Mouse (Mus musculus): ENCODE data around the gene Slco2a1. TPM values are rescaled to one million over a fixed set of nuclear protein-coding genes. Genes with fewer than 3 reads are reported as not detected.

Slco2a1 gene
- polyA plus RNA-seq, 1 experiment = not detected

GRCm38 (mm10) chr9:103112471-103113271 is 124.2 kb downstream of the Slco2a1 start:
- TF ChIP-seq GATA1 (IDR thresholded peaks at IDR 0.05; ENCODE audit: low read length) = no peak

GRCm38 (mm10) chr9:103113351-103113750 is 124.8 kb downstream of the Slco2a1 start:
- no peak for TF ChIP-seq GATA1 (IDR thresholded peaks at IDR 0.05; ENCODE audit: low read length)

GRCm38 (mm10) chr9:103114326-103114725 is 125.8 kb downstream of the Slco2a1 start:
- no peak for TF ChIP-seq GATA1 (IDR thresholded peaks at IDR 0.05; ENCODE audit: low read length)

GRCm38 (mm10) chr9:103114901-103115300 is 126.4 kb downstream of the Slco2a1 start:
- TF ChIP-seq GATA1 (IDR thresholded peaks at IDR 0.05; ENCODE audit: low read length) = no peak

- TF ChIP-seq GATA1 (IDR thresholded peaks at IDR 0.05; ENCODE audit: low read length) = no peak
Measured at GRCm38 (mm10) chr9:103116941-103117340, 128.4 kb downstream of the Slco2a1 start.

- TF ChIP-seq GATA1 (IDR thresholded peaks at IDR 0.05; ENCODE audit: low read length) = no peak
Measured at GRCm38 (mm10) chr9:103117495-103117894, 129.0 kb downstream of the Slco2a1 start.

- TF ChIP-seq GATA1 (IDR thresholded peaks at IDR 0.05; ENCODE audit: low read length) = no peak
Measured at GRCm38 (mm10) chr9:103117951-103118350, 129.4 kb downstream of the Slco2a1 start.

- no peak for TF ChIP-seq GATA1 (IDR thresholded peaks at IDR 0.05; ENCODE audit: low read length)
Measured at GRCm38 (mm10) chr9:103118651-103119275, 130.3 kb downstream of the Slco2a1 start.

- TF ChIP-seq GATA1 (IDR thresholded peaks at IDR 0.05; ENCODE audit: low read length) = no peak
Measured at GRCm38 (mm10) chr9:103119781-103120180, 131.3 kb downstream of the Slco2a1 start.

GRCm38 (mm10) chr9:103120231-103120630 is 131.7 kb downstream of the Slco2a1 start:
- TF ChIP-seq GATA1 (IDR thresholded peaks at IDR 0.05; ENCODE audit: low read length) = no peak

- TF ChIP-seq GATA1 (IDR thresholded peaks at IDR 0.05; ENCODE audit: low read length) = no peak
Measured at GRCm38 (mm10) chr9:103121546-103121945, 133.0 kb downstream of the Slco2a1 start.

- TF ChIP-seq GATA1 (IDR thresholded peaks at IDR 0.05; ENCODE audit: low read length) = no peak
Measured at GRCm38 (mm10) chr9:103124746-103125145, 136.2 kb downstream of the Slco2a1 start.

GRCm38 (mm10) chr9:103133493-103134124 is 145.1 kb downstream of the Slco2a1 start:
- TF ChIP-seq GATA1 (IDR thresholded peaks at IDR 0.05; ENCODE audit: low read length) = no peak

- no peak for TF ChIP-seq GATA1 (IDR thresholded peaks at IDR 0.05; ENCODE audit: low read length)
Measured at GRCm38 (mm10) chr9:103134450-103135030, 146.0 kb downstream of the Slco2a1 start.

GRCm38 (mm10) chr9:103139481-103139880 is 151.0 kb downstream of the Slco2a1 start:
- TF ChIP-seq GATA1 (IDR thresholded peaks at IDR 0.05; ENCODE audit: low read length) = no peak

- TF ChIP-seq GATA1 (IDR thresholded peaks at IDR 0.05; ENCODE audit: low read length) = no peak
Measured at GRCm38 (mm10) chr9:103140384-103140783, 151.9 kb downstream of the Slco2a1 start.
